ENCODE assay signal across 30 mouse cellular contexts in genomic region chr3:102184721-102185120, GRCm38 (mm10). TPM values are rescaled to one million over a fixed set of nuclear protein-coding genes. Genes with fewer than 3 reads are reported as not detected.
DNase-seq lines count a peak whose midpoint lies in the region; ATAC-seq and TF ChIP-seq lines count a peak whose summit lies in the region.
"Had no signal": no experiment of that assay in that cellular context is flagged by ENCODE, and none has a peak within 500 bp of the region (broad histone marks: within the 10 kb centered on the region; RNA-seq: fewer than 3 reads in every experiment).

No protein-coding gene starts in this region.

- peaks cover 57% of the 10 kb centered on the region for H3K36me3 ChIP-seq in heart, embryonic 12.5 days
- peaks cover 62% of the 10 kb centered on the region for H3K36me3 ChIP-seq in heart, embryonic 10.5 days
- no peaks in the 10 kb centered on the region; the same call in 1 of the 2 replicates for H3K36me3 ChIP-seq in embryonic facial prominence, embryonic 11.5 days (replicated peaks; ENCODE audit: control insufficient read depth, insufficient read depth, low read depth, low read length)
- H3K36me3 ChIP-seq: G1E; liver, embryonic 15.5 days; midbrain, embryonic 12.5 days had no signal

- H3K4me3 ChIP-seq in heart, embryonic 12.5 days: no peak overlapping the region
- H3K4me3 ChIP-seq in heart, embryonic 10.5 days: no peak overlapping the region
- H3K4me3 ChIP-seq in embryonic facial prominence, embryonic 11.5 days (ENCODE audit: low read depth, low read length): no peak overlapping the region
- H3K4me3 ChIP-seq in lung, adult 2 months (replicated peaks; ENCODE audit: extremely low read depth, low read depth, low read length): no peak overlapping the region
- H3K4me3 ChIP-seq: embryonic facial prominence, embryonic 12.5 days; forebrain, embryonic 10.5 days; gastrocnemius, adult 2 months; heart, adult 2 months; intestine, embryonic 15.5 days; liver, embryonic 15.5 days; lung, embryonic 15.5 days; midbrain, embryonic 12.5 days; neural tube, embryonic 13.5 days had no signal

- DNase-seq in heart, embryonic 10.5 days (ENCODE audit: low spot score): no peak
- peak; percentile 38 for DNase-seq in kidney, postnatal 10 days
- DNase-seq in kidney, postnatal 36 days: no peak
- DNase-seq in embryonic facial prominence, embryonic 11.5 days (ENCODE audit: low spot score): peak; percentile 43
- peak; percentile 44 for DNase-seq in mesoderm, embryonic 11.5 days (ENCODE audit: low read depth, low spot score)
- DNase-seq in lung, adult 2 months: no peak
- DNase-seq: adrenal gland, postnatal 25 days; cerebellum, adult 11-12 months; cerebellum, adult 9-11 months; gastrocnemius, adult 2 months; gastrocnemius, postnatal 36 days; heart, adult 2 months; heart, postnatal 14 days; kidney, adult 2 months; liver; right cerebral cortex, postnatal 4 days; thymus, adult 2 months; thymus, postnatal 4 days had no signal

- peaks cover 34% of the 10 kb centered on the region for H3K4me1 ChIP-seq in heart, embryonic 12.5 days (replicated peaks)
- H3K4me1 ChIP-seq in heart, embryonic 10.5 days: peaks cover 38% of the 10 kb centered on the region
- no peaks in the 10 kb centered on the region for H3K4me1 ChIP-seq in embryonic facial prominence, embryonic 11.5 days (ENCODE audit: control insufficient read depth, insufficient read depth, low read length)
- H3K4me1 ChIP-seq in lung, adult 2 months (ENCODE audit: control insufficient read depth, insufficient read depth, low read length): no peaks in the 10 kb centered on the region
- H3K4me1 ChIP-seq: intestine, embryonic 15.5 days; liver, embryonic 15.5 days had no signal

- no peak for ATAC-seq in heart, embryonic 12.5 days (ENCODE audit: insufficient number of reproducible peaks, low FRiP score)
- peak; percentile 58 for ATAC-seq in embryonic facial prominence, embryonic 11.5 days (replicated peaks; ENCODE audit: insufficient number of reproducible peaks, low FRiP score, low TSS enrichment, low read depth)
- ATAC-seq: forebrain, embryonic 16.5 days; hindbrain, postnatal 0 days; intestine, embryonic 15.5 days had no signal

- H3K27ac ChIP-seq in heart, embryonic 12.5 days (ENCODE audit: poor library complexity, severe bottlenecking): peak overlapping the region; percentile 23; the same call in 1 of the 2 replicates
- H3K27ac ChIP-seq in heart, embryonic 10.5 days: no peak overlapping the region
- H3K27ac ChIP-seq in embryonic facial prominence, embryonic 11.5 days (replicated peaks; ENCODE audit: low read depth, low read length): no peak overlapping the region
- H3K27ac ChIP-seq: embryonic facial prominence, embryonic 12.5 days; forebrain, embryonic 10.5 days; gastrocnemius, adult 2 months; heart, adult 2 months; hindbrain, postnatal 0 days; intestine, embryonic 15.5 days; liver, embryonic 15.5 days; lung, embryonic 15.5 days; midbrain, embryonic 12.5 days; neural tube, embryonic 13.5 days; stomach, postnatal 0 days had no signal

- no peaks in the 10 kb centered on the region for H3K27me3 ChIP-seq in heart, embryonic 12.5 days (replicated peaks)
- no peaks in the 10 kb centered on the region for H3K27me3 ChIP-seq in heart, embryonic 10.5 days (ENCODE audit: insufficient read depth, poor library complexity, severe bottlenecking)
- H3K27me3 ChIP-seq in embryonic facial prominence, embryonic 11.5 days (ENCODE audit: control insufficient read depth, insufficient read depth, low read length): no peaks in the 10 kb centered on the region
- H3K27me3 ChIP-seq: embryonic facial prominence, embryonic 12.5 days; intestine, embryonic 15.5 days; liver, embryonic 15.5 days; lung, embryonic 15.5 days; neural tube, embryonic 13.5 days had no signal

- no peak overlapping the region for H3K4me2 ChIP-seq in heart, embryonic 12.5 days
- no peak overlapping the region for H3K4me2 ChIP-seq in embryonic facial prominence, embryonic 11.5 days (ENCODE audit: low read depth, low read length)
- H3K4me2 ChIP-seq: embryonic facial prominence, embryonic 12.5 days; intestine, embryonic 15.5 days; liver, embryonic 15.5 days; lung, embryonic 15.5 days; midbrain, embryonic 12.5 days; neural tube, embryonic 13.5 days had no signal

- H3K9ac ChIP-seq in heart, embryonic 12.5 days: no peak overlapping the region
- no peak overlapping the region; the same call in 1 of the 2 replicates for H3K9ac ChIP-seq in embryonic facial prominence, embryonic 11.5 days (replicated peaks; ENCODE audit: low read length)
- H3K9ac ChIP-seq: embryonic facial prominence, embryonic 12.5 days; intestine, embryonic 15.5 days; liver, embryonic 15.5 days; lung, embryonic 15.5 days; midbrain, embryonic 12.5 days; neural tube, embryonic 13.5 days had no signal

- 58% methylated on average over 5 of the region's 5 CpGs for WGBS in heart, embryonic 12.5 days
- WGBS in heart, embryonic 10.5 days: 68% methylated on average over 5 of the region's 5 CpGs
- WGBS in embryonic facial prominence, embryonic 11.5 days: 64% methylated on average over 5 of the region's 5 CpGs
- 77% methylated on average over 5 of the region's 5 CpGs for WGBS in lung, adult 2 months

- TF ChIP-seq CTCF in lung, adult 2 months (IDR thresholded peaks at IDR 0.05; ENCODE audit: insufficient read depth, low read length): no peak

- no peaks in the 10 kb centered on the region for H3K9me3 ChIP-seq in heart, embryonic 12.5 days (replicated peaks)
- H3K9me3 ChIP-seq in heart, embryonic 10.5 days: no peaks in the 10 kb centered on the region
- H3K9me3 ChIP-seq in embryonic facial prominence, embryonic 11.5 days (replicated peaks; ENCODE audit: control insufficient read depth, low read length): no peaks in the 10 kb centered on the region
- H3K9me3 ChIP-seq: embryonic facial prominence, embryonic 12.5 days; intestine, embryonic 15.5 days; liver, embryonic 15.5 days; neural tube, embryonic 13.5 days had no signal

- no peak for TF ChIP-seq POLR2A in lung, adult 2 months (IDR thresholded peaks at IDR 0.05; ENCODE audit: borderline replicate concordance, extremely low read depth, low read depth, low read length)

RNA-seq across cellular contexts. Expression of gene Vangl1, which starts 19.8 kb away (rescaled TPM):
- 31.0 and 31.8 TPM in 2 replicates for polyA plus RNA-seq in heart, embryonic 12.5 days (2016; fragmentation: Nextera tagmentation; extraction: Ambion mirVana)
- 26.5 and 32.8 TPM in 2 replicates for polyA plus RNA-seq in heart, embryonic 10.5 days (2016; fragmentation: Nextera tagmentation; extraction: Ambion mirVana)
- polyA plus RNA-seq in embryonic facial prominence, embryonic 11.5 days (2014; fragmentation: Nextera tagmentation; extraction: Ambion mirVana): 11.9 and 12.8 TPM in 2 replicates
- 26.9 and 31.5 TPM in 2 replicates for polyA plus RNA-seq in lung, adult 2 months (2012; rRNA removed)

Comparison
In these comparisons a context has a peak if more than half of its experiments do, and no peak if none do; other contexts are left out.
1. DNase-seq: peak in kidney, postnatal 10 days (single experiment), embryonic facial prominence, embryonic 11.5 days (single experiment) and mesoderm, embryonic 11.5 days (single experiment); none in heart, embryonic 10.5 days (single experiment), kidney, postnatal 36 days (0 of 2) and lung, adult 2 months (single experiment).